8 mouse cellular contexts compared by ENCODE assay signal in genomic region chr11:3648964-3649841, GRCm38 (mm10). TPM values are rescaled to one million over a fixed set of nuclear protein-coding genes. Genes with fewer than 3 reads are reported as not detected.
DNase-seq lines count a peak whose midpoint lies in the region; ATAC-seq and TF ChIP-seq lines count a peak whose summit lies in the region.

Gene Morc2a (plus strand): TSS chr11:3649191.

- peak; percentile 79 for TF ChIP-seq POLR2A in cortical plate, adult 2 months (IDR thresholded peaks at IDR 0.05; ENCODE audit: extremely low read depth, insufficient read depth, low read length)

- peaks cover 2% of the 10 kb centered on the region; the same call in 1 of the 2 replicates for H3K4me1 ChIP-seq in cortical plate, adult 2 months (ENCODE audit: control insufficient read depth, insufficient read depth, low read length)
- peaks cover 24% of the 10 kb centered on the region for H3K4me1 ChIP-seq in megakaryocyte, embryonic 14.5 days

- H3K4me3 ChIP-seq in cortical plate, adult 2 months (ENCODE audit: insufficient read depth, low read length), result peak within 1 kb of the TSS; percentile 99
- peak within 1 kb of the TSS; percentile 98 for H3K4me3 ChIP-seq in megakaryocyte, embryonic 14.5 days (replicated peaks)

- peak within 1 kb of the TSS; percentile 90 for H3K27ac ChIP-seq in cortical plate, adult 2 months (ENCODE audit: insufficient read depth, low read length)

- no peaks in the 10 kb centered on the region for H3K27me3 ChIP-seq in megakaryocyte, embryonic 14.5 days (replicated peaks)

- peak; percentile 96 to 97 for DNase-seq in gastrocnemius, adult 8-10 months (ENCODE audit: low spot score in 2 of 2)
- DNase-seq in hindlimb bud, embryonic 11.5 days (ENCODE audit: extremely low spot score, low read depth, low spot score), result peak; percentile 77
- DNase-seq in left cerebral cortex, adult 8-10 months (ENCODE audit: low spot score in 2 of 2), result peak; percentile 91 to 98
- peak; percentile 98 to 99 for DNase-seq in right cerebral cortex, postnatal 10 days (ENCODE audit: low spot score in 2 of 2)
- DNase-seq in urinary bladder, postnatal 25 days (ENCODE audit: low spot score), result peak; percentile 88

- H3K9me3 ChIP-seq in megakaryocyte, embryonic 14.5 days, result peaks cover 18% of the 10 kb centered on the region

- no peak for TF ChIP-seq CTCF in cortical plate, adult 2 months (IDR thresholded peaks at IDR 0.05; ENCODE audit: extremely low read depth, insufficient read depth, low read length)

- H3K36me3 ChIP-seq in megakaryocyte, embryonic 14.5 days (replicated peaks; ENCODE audit: low read length), result peaks cover 49% of the 10 kb centered on the region

- ATAC-seq in activated CD4-positive, CD25-positive, alpha-beta regulatory T cell, adult 4 months, result peak; percentile 95

RNA-seq across cellular contexts. Expression of gene Morc2a, which starts in this region (rescaled TPM):
- 1 to 10 TPM; 6.5 to 7.8 TPM for polyA plus RNA-seq in activated CD4-positive, CD25-positive, alpha-beta regulatory T cell, adult 4 months (2017; shearing (Covaris generic))
- polyA plus RNA-seq in cortical plate, adult 2 months (2012; rRNA removed), result 24.5 and 26.3 TPM in 2 replicates
- total RNA-seq in gastrocnemius, adult 8-10 months (2022), result 10 to 100 TPM; 17.1 to 23.4 (median 19.6) TPM
- 10 to 100 TPM; 39.4 to 41.7 (median 40.8) TPM for total RNA-seq in left cerebral cortex, adult 8-10 months (2022)
- 0.38 and 1.6 TPM in 2 replicates for polyA plus RNA-seq in megakaryocyte, embryonic 14.5 days (2012; ENCODE audit: insufficient read depth, low replicate concordance)

Comparison
In these comparisons a context has a peak if more than half of its experiments do, and no peak if none do; other contexts are left out.
1. Peak in every context shown above with its lines: DNase-seq, ATAC-seq, H3K4me3 ChIP-seq and H3K27ac ChIP-seq.